25 mouse cellular contexts compared by ENCODE assay signal in genomic region chr12:116776447-116776846, GRCm38 (mm10).
DNase-seq lines count a peak whose midpoint lies in the region; ATAC-seq lines count a peak whose summit lies in the region.
"Had no signal": no experiment of that assay in that cellular context is flagged by ENCODE, and none has a peak within 500 bp of the region (broad histone marks: within the 10 kb centered on the region; RNA-seq: fewer than 3 reads in every experiment).

No protein-coding gene starts in this region.

- H3K4me3 ChIP-seq in heart, embryonic 12.5 days = no peak overlapping the region
- H3K4me3 ChIP-seq in heart, embryonic 11.5 days (ENCODE audit: low read depth, low read length) = no peak overlapping the region
- no peak overlapping the region for H3K4me3 ChIP-seq in heart, embryonic 15.5 days
- H3K4me3 ChIP-seq in limb, embryonic 10.5 days = no peak overlapping the region
- H3K4me3 ChIP-seq: erythroblast, embryonic 14.5 days; forebrain, embryonic 12.5 days; limb, embryonic 12.5 days; liver, embryonic 15.5 days; midbrain, embryonic 15.5 days had no signal

- no peaks in the 10 kb centered on the region for H3K9me3 ChIP-seq in heart, embryonic 12.5 days (replicated peaks)
- no peaks in the 10 kb centered on the region for H3K9me3 ChIP-seq in heart, embryonic 11.5 days (replicated peaks; ENCODE audit: control insufficient read depth, low read length)
- no peaks in the 10 kb centered on the region for H3K9me3 ChIP-seq in heart, embryonic 15.5 days (replicated peaks)
- H3K9me3 ChIP-seq in limb, embryonic 10.5 days (replicated peaks) = no peaks in the 10 kb centered on the region
- H3K9me3 ChIP-seq: forebrain, embryonic 12.5 days; limb, embryonic 12.5 days; liver, embryonic 15.5 days; midbrain, embryonic 15.5 days had no signal

- no peak overlapping the region for H3K4me2 ChIP-seq in heart, embryonic 12.5 days
- no peak overlapping the region for H3K4me2 ChIP-seq in heart, embryonic 11.5 days
- H3K4me2 ChIP-seq in heart, embryonic 15.5 days = no peak overlapping the region
- H3K4me2 ChIP-seq: forebrain, embryonic 12.5 days; hindbrain, embryonic 14.5 days; limb, embryonic 12.5 days; liver, embryonic 15.5 days; midbrain, embryonic 15.5 days had no signal

- H3K36me3 ChIP-seq in heart, embryonic 12.5 days = no peaks in the 10 kb centered on the region
- no peaks in the 10 kb centered on the region for H3K36me3 ChIP-seq in heart, embryonic 11.5 days (ENCODE audit: control insufficient read depth, insufficient read depth, low read length)
- no peaks in the 10 kb centered on the region for H3K36me3 ChIP-seq in heart, embryonic 15.5 days
- no peaks in the 10 kb centered on the region for H3K36me3 ChIP-seq in limb, embryonic 10.5 days
- H3K36me3 ChIP-seq: forebrain, embryonic 12.5 days; limb, embryonic 12.5 days; liver, embryonic 15.5 days; midbrain, embryonic 15.5 days had no signal

- peak; percentile 55; the same call in 1 of the 2 replicates for ATAC-seq in heart, embryonic 12.5 days (ENCODE audit: insufficient number of reproducible peaks, low FRiP score)
- ATAC-seq in heart, embryonic 11.5 days (replicated peaks; ENCODE audit: insufficient number of reproducible peaks, low FRiP score, low TSS enrichment) = no peak
- peak; percentile 71 for ATAC-seq in heart, embryonic 15.5 days (replicated peaks; ENCODE audit: insufficient number of reproducible peaks, insufficient read depth, low FRiP score, low read depth)
- ATAC-seq: forebrain, postnatal 0 days; intestine, postnatal 0 days; midbrain, embryonic 15.5 days; Patski had no signal

- peak overlapping the region; percentile 38; the same call in 1 of the 2 replicates for H3K27ac ChIP-seq in heart, embryonic 12.5 days (ENCODE audit: poor library complexity, severe bottlenecking)
- H3K27ac ChIP-seq in heart, embryonic 11.5 days (ENCODE audit: low read depth, low read length) = no peak overlapping the region
- H3K27ac ChIP-seq in heart, embryonic 15.5 days = 0 out of 2 replicates have a peak overlapping the region, but pooled peaks have one; percentile 52
- H3K27ac ChIP-seq in limb, embryonic 10.5 days = no peak overlapping the region
- H3K27ac ChIP-seq: forebrain, embryonic 12.5 days; hindbrain, embryonic 14.5 days; limb, embryonic 12.5 days; liver, embryonic 15.5 days; midbrain, embryonic 15.5 days had no signal

- H3K4me1 ChIP-seq in heart, embryonic 12.5 days (replicated peaks) = peaks cover 9% of the 10 kb centered on the region
- peaks cover 5% of the 10 kb centered on the region; the same call in 1 of the 2 replicates for H3K4me1 ChIP-seq in heart, embryonic 11.5 days (ENCODE audit: control insufficient read depth, insufficient read depth, low read length)
- peaks cover 8% of the 10 kb centered on the region for H3K4me1 ChIP-seq in heart, embryonic 15.5 days (replicated peaks)
- peaks cover 10% of the 10 kb centered on the region for H3K4me1 ChIP-seq in limb, embryonic 10.5 days
- H3K4me1 ChIP-seq: liver, embryonic 15.5 days had no signal

- DNase-seq in heart, postnatal 4 days = peak; percentile 61
- peak; percentile 47 for DNase-seq in lung, postnatal 14 days
- DNase-seq in c-Kit-positive CD71-positive TER-119-positive erythroid progenitor cells, embryonic 14.5 days (ENCODE audit: low spot score) = no peak
- DNase-seq in limb, embryonic 10.5 days (ENCODE audit: low spot score) = no peak
- no peak for DNase-seq in right cerebral cortex, adult 18-20 months
- DNase-seq: adrenal gland, postnatal 10 days; cerebellum, adult 11 months; cerebellum, adult 9-11 months; forebrain, postnatal 0 days; gastrocnemius, postnatal 10 days; kidney, adult 9 months; kidney, postnatal 10 days; thymus, adult 2 months; thymus, postnatal 36 days had no signal

- 0 out of 2 replicates have a peak, but pooled peaks cover 4% of the 10 kb centered on the region for H3K27me3 ChIP-seq in heart, embryonic 12.5 days (replicated peaks)
- no peaks in the 10 kb centered on the region; the same call in 1 of the 2 replicates for H3K27me3 ChIP-seq in heart, embryonic 11.5 days (ENCODE audit: control insufficient read depth, insufficient read depth, low read length)
- H3K27me3 ChIP-seq in heart, embryonic 15.5 days = no peaks in the 10 kb centered on the region
- no peaks in the 10 kb centered on the region for H3K27me3 ChIP-seq in limb, embryonic 10.5 days (ENCODE audit: low read depth, poor library complexity, severe bottlenecking)
- H3K27me3 ChIP-seq: forebrain, embryonic 12.5 days; limb, embryonic 12.5 days; liver, embryonic 15.5 days; midbrain, embryonic 15.5 days; Patski had no signal

- 58% methylated on average over 8 of the region's 8 CpGs for WGBS in heart, embryonic 12.5 days
- WGBS in heart, embryonic 11.5 days (ENCODE audit: insufficient replicate concordance) = 63% methylated on average over 8 of the region's 8 CpGs
- 55% methylated on average over 8 of the region's 8 CpGs for WGBS in heart, embryonic 15.5 days
- WGBS in limb, embryonic 10.5 days = 91% methylated on average over 8 of the region's 8 CpGs

- H3K9ac ChIP-seq in heart, embryonic 12.5 days = no peak overlapping the region
- no peak overlapping the region for H3K9ac ChIP-seq in heart, embryonic 11.5 days (ENCODE audit: low read depth, low read length)
- no peak overlapping the region for H3K9ac ChIP-seq in heart, embryonic 15.5 days
- H3K9ac ChIP-seq: forebrain, embryonic 12.5 days; forebrain, postnatal 0 days; hindbrain, embryonic 14.5 days; limb, embryonic 12.5 days; liver, embryonic 15.5 days; midbrain, embryonic 15.5 days had no signal

Comparison
In these comparisons a context has a peak if more than half of its experiments do, and no peak if none do; other contexts are left out.
1. H3K27ac ChIP-seq: peak in heart, embryonic 12.5 days (single experiment) and heart, embryonic 15.5 days (single experiment); none in heart, embryonic 11.5 days (single experiment) and limb, embryonic 10.5 days (single experiment).
2. DNase-seq: peak in heart, postnatal 4 days (single experiment) and lung, postnatal 14 days (single experiment); none in c-Kit-positive CD71-positive TER-119-positive erythroid progenitor cells, embryonic 14.5 days (single experiment), limb, embryonic 10.5 days (single experiment) and right cerebral cortex, adult 18-20 months (single experiment).